Mouse (Mus musculus): ENCODE data around the gene Gm49337.

DNA sequence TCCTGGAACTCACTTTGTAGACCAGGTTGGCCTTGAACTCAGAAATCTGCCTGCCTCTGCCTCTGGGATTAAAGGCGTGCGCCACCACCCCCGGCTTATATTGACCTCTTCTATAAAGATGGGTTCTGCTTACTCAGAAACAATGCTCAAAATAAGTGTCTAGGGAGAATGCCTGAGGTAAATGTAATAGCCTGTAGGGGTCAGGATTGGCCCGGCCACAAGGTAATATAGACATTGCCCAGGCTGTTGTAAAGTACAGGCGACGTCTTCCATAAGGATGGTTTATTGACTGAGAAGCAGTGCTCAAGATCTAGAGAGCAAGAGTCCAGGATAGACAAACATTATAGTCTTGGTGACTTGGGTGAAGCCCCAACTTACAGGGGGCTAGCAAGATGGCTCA is 95.0 kb downstream of the Gm49337 start:
- TF ChIP-seq POLR2A (IDR thresholded peaks at IDR 0.05; ENCODE audit: borderline replicate concordance, insufficient read depth, low read length): no peak
- TF ChIP-seq CTCF (IDR thresholded peaks at IDR 0.05; ENCODE audit: borderline replicate concordance, insufficient read depth, low read depth, low read length): no peak

Data from cerebellum, adult 2 months (tissue).